Mouse (Mus musculus): ENCODE data around the gene Arid1b.

Gene Arid1b

DNA sequence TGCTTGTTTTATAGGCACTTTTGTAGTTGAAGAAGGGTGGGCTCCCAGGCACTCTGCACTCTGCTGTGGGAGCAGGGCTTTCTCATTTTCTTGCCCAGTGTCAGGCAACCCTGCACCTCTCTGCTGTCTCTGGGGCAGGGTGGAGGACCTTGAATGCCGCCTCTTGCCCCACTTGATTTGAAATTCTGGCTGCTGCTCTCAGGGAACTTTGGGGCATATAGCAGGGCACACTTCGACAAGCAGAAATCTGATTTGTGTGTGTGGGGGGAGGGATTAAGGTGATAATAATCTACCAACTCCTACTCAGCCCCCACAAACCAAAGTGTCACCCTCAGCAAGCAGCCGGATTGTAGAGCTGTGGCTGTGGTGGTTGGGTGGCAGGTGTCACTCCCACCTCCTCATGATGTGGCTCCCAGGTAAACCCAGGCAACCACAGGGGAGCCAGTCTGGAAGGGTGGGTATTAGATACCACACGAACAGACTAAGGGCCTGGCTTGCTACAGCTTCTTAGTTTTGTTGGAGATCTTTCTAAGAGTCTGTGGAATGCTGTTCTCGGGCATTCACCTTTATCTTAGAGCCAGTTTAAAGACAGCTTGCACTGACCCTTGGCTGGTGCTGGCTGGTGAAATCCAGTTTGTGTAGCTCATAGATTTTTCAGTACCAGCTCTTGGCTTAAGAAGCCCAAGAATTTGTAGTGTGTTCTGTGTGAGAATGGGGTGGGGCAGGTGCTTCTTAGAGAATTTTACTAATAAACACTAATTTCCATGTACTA lies 131.1 kb downstream of the Arid1b start:
- no peak for DNase-seq

DNA sequence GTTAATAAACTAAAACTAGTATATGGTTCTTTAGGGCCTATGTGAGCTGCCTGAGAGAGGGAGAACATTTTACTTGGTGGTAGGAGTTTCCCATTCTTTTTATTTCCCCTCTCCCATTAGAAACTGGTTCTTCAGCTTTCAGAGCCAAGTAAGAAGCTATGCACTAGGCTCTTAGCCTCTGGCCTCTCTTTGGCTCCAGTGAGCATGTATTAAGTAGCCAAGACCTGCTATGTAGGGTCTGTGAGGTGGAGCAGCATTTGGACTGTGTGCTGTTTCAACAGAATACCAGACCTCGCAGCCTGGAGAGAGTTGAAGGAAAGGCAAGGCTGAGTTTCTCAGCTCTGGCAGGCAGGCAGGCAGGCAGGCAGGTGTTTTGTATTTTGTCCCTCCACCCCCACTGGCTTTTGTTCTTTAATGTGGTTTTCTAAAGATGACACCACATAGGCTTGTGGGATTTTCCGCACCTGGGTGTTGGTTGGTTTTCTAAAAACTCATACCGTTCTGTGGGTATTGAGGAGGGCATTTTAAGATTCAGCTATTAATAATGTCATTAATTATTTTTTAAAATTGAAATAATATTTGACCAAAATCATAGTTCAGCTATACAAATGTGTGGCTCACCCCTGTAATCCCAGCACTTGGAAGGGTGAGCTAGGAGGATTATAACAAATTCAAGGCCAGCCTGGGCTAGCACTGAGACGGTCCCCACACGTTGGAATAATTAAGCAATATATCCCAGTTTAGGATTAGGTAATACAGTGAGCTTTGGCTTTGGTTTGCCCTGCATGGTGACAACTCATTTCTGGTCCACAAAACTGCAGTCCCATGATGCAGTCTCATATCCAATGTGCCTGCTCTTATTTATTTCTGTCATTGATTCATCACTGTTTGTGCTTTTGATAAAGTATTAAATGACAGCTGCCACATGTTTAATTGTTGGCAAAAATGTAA lies 132.0 kb downstream of the Arid1b start:
- no peak for DNase-seq

DNA sequence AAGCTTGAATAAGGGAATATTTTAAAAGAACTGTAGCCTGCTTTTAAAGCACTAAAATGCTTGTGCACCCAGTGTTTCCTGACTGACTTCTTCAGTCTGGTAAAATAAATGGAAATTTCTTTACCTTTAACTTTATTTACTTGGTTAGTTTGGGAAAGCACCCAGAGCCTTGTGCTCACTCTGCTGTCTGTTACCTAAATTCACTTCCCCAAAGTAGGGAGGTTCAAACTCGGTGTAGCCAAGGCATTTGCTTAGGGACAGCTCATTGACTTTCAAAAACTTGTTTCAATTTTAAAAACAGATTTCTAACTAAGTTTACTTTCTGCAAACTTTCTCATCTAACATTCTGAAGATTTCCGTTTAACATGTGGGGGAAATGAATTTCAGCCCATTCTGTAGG lies 135.5 kb downstream of the Arid1b start:
- DNase-seq = no peak

DNA sequence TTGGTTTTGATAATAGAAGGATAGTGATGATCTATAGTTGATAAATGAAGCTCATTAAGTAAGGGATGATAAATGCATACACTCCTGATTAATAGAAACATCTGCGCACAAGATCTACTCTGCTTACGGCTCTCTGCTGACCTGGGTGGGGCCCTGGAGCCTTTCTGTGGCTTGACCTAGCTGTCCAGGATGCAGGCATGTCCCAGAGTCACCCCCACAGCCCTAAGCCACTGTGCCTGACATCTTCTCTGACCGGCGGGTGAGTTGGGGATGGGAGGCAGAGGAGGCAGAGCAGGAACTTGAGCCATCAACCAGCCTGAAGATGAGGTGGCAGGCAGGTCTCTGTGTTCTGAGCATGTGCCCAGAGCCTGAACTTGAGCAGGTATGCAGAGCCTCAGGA lies 136.0 kb downstream of the Arid1b start:
- no peak for DNase-seq

DNA sequence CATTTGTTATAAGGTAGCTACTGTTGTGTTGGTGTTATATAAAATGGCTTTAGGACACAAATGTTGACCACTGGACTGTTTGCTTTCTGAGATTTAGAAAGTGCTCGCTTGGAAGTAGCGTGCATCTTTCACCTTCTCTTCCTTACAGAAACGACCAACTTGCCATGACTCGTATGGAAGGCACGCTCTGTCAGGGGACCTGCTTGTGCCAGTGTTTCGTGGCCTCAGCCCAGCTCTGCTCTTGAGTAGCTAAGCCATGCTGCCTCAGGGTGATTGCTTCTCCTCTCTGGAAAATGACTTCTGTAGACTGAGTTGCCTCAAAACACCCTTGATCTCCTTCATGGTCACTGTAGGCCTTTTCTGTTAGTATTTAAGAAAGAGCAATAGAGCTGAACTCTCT lies 137.6 kb downstream of the Arid1b start:
- DNase-seq = no peak

DNA sequence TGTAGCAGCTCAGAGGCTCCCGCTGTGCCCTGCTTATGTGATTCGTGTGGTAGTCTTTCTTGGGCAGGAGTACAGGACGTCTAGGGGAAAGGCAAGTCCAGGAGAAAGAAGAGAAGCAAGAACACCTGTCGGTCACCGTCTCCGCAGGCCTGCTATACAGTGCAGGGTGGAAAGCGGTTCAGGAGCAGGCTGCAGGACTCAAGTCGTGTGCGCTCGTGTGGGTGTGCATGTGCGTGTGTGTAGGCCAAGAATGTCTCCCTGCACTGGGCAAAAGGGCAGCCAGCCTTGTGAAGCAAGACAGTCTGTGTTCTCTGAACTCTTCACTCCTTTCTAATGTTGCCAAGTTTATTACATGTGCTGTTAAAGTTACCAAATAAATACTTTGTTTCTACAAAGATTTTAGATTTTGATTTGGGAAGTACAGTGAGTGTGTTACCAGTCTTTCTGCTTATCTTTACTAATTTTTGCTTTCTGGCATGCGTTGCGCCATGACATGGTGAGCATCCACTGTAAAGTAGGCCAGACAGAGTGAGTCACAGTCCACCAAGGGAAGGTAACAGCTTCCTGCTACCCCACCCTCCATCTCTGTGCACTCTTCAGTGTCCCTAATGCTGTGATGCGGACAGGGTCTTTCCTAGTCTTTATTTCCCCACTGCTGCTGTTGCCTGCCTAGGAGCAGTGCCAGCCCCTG lies 138.3 kb downstream of the Arid1b start:
- DNase-seq = no peak

DNA sequence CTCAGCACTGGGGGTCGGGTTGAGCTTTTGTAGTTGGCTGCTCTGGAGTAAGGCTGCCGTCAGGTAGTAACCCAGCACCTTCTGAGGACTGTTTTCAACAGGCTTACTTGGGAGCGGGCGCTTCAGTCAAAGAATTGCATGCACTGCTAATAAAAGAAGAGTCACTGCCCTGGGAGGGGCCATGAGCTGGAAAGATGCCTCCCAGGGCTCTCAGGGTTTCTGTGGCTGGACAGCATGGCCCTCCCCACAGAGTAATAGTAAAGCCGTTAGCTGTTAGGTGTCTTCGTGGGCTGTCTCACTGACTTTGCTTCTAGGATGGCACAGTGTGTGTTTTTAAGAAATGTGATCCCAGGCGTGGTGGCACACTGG lies 138.8 kb downstream of the Arid1b start:
- no peak for DNase-seq

DNA sequence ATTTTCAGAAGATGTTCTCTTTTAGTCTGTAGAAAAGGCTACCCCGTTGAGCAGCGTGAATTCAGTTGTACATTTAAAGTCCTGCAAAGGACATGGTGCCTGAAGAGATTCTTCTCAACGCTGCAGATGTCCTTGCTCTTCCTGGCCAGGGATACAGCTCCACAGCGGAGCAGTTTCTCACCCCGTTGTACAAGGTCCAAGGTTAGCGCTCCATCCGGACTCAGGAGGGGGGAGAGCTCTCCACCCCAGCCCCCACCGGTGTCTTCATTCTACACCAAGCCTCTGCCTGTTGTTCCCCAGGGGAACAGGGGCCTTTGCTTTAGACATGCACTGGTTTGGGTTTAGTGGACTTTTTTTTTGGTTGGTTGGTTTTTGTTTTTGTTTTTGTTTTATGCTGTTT lies 139.7 kb downstream of the Arid1b start:
- DNase-seq = no peak

DNA sequence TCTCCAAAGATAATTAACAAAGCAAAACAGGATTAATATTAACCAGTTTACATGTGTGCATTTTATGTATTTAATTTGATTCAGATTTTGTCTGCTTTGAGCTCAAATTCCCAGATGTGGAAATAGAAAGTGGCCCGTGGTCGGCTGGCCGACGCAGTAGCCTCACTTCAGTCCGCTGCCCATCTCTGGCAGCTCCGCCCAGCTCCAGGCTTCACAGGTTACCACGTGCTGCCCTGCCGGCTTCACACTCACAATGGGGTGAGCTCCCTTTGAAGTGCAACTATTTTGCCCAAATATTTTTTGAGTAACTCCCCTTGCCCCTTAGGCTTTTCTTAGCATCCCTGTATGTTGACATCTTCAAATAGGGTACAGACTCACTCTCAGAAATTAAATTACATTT lies 140.1 kb downstream of the Arid1b start:
- no peak for DNase-seq

DNA sequence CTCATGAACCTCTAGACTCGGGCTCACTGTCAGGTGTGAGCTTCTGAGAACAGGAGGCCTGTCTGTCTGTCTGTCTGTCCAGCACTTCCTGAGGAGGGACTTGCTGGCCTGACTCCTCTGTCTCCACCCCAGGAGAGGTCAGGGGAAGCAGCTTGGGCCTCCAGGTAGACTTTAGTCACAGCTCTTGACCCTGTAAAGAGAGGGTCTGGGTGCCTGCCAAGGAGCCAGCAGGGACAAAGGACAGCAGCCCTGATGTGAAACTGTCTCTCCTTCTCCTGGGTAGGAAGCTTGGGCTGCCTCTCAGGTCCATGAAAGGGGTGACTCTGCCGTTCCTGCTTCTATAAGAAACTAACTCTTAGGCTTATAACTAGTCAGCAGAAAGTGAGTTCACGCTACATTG lies 143.8 kb downstream of the Arid1b start:
- no peak for DNase-seq

DNA sequence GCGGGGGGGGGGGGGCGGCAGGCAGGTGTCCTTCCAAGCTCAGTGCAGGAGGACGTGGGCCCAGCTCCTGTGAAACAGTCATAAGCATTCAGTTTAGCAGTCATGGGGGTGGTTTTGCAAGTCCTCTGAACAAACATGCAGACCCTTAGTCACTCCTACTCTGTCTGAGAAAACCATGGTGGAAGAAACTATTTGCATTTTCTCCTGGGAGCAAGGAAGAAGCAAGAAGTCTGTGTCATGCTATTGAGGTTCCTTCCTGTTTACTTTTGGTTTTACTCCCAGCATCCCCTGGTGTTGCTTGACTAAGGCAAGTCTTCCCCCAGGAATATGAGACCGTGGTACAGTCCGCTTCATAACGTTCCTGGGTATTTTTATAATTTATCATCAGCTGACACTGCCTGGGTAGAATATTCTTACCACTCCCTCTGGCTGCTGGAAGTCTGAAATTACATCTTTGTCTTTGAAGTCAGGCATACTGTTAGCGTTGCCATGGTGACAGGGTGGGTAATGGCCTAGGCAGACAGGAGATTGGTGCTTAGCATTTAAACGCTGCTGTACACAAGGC lies 144.6 kb downstream of the Arid1b start:
- DNase-seq = peak in 1 of 2 experiments; percentile 31

DNA sequence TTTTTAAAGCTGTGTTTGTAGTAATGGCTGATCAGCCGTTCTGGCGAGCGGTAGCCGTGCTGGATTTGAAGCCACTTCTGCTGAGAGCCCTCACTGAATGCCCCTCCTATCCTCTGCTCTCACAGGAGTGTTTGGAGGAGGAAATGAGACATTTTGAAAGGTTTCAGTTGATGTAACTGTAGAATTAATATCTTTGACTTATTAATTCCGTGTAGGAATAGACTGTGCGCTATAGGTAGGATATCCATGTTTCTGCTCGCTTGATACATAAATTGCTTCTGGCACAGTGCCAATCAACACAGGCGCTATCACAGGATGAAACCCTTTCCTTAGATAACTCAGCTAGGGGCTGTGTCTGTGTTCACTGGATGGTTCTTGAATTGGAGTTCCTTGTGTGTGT lies 145.4 kb downstream of the Arid1b start:
- no peak for DNase-seq

DNA sequence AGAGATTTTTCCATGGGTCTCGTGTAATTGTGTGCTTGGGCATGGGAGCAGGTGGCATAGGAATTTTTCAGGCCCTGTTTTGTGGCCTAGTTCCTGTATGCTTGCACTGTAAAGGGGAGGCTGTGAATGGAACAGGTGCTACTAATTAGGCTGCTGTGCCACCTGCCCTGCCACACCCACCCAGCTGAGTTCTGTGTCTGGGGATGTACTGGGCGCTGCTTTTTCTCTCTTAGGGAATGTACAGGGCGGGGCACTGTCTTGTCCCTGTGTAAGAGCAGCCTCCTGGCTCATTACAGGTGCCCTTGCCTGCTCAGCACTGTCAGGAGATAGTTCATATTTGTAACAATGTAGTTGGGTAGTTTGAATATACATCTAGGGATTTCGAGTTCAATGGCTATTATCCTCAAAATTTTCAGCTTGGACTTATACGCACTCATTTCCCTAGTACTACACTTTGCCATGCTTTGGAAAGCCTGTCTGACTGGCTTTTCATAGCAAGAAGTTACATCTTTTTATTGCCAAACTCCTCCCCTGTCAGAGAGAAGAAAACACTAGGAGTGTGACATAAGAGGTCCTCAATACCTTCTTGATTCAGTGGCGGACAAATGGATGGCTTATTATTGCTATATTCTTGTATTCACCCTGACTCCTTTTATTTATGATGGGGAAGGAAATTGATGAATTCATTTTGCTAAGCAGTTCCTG lies 149.8 kb downstream of the Arid1b start:
- no peak for DNase-seq

DNA sequence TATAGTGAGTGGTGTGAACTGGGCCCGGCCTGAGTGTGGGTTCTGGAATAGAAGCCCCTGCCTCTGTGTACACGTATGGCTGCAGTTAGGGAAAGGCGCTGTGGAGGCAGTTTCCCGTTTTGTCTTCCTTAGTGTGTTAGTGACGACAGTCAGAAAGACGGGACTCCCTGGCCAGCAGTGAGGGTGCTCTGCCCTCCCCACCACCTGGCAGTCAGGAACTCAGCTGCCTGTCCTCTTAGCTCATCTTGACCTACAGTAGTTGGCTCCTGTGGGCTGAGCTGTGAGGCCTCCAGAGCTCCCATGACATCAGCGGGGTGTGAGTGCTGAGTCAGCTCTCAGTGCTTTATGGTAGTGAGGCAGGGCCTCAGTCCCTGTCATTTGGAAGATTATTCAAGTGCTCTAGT lies 156.5 kb downstream of the Arid1b start:
- no peak for DNase-seq

DNA sequence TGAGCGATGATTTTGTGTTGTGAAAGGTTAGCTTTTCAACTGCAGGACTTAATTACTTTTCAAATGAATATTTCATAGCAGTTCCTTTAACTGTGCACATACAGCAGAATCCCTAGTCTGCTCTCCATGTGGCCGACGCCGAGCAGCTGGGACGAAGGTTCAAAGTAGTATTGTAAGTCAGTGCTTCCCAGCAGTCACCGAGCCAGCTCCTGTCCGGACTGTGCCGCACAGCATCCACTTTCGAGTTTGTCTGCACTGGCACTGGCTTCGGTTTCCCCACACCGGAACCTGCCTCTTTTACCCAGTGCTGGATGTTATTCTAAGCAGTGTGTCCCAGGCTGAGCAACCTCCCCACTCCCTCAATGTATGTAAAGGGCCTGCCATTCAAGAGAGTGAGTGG lies 157.7 kb downstream of the Arid1b start:
- no peak for DNase-seq

DNA sequence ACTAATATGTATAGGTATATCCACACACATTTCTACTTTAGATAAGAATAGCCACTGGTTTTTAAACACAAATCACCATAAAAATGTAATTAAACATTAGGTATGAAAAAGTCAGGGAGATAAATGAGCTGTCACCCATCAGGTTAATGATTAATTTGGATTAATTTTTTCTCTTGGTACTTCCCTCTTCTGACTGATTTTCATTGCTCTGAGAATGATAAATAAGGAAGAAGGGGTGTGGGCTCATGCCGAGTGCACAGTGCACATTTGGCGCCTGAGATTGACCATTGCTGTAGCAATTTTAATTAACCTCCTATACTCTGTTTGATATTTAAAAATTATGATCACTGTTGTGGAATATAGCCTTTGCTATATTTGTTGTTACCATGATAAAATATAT lies 159.3 kb downstream of the Arid1b start:
- no peak for DNase-seq

DNA sequence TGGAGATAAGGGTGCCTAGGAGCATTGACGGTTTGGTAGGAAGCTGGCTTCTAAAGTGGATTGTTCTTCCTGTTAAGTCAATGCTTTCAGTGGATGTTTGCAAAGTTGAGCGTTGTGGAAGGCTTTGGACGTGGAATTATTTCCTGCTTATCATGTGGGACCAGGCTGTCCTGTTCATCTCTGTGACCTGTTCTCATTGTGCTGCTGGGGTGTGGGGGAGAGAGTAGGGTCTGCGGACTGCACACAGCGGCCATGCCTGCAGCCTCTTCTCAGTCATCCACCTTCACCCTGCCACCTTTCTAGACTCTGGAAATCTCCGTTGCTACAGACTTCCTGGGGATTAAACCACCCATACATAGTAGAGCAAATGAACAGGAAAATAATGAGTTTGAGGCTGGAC lies 160.2 kb downstream of the Arid1b start:
- DNase-seq = no peak

DNA sequence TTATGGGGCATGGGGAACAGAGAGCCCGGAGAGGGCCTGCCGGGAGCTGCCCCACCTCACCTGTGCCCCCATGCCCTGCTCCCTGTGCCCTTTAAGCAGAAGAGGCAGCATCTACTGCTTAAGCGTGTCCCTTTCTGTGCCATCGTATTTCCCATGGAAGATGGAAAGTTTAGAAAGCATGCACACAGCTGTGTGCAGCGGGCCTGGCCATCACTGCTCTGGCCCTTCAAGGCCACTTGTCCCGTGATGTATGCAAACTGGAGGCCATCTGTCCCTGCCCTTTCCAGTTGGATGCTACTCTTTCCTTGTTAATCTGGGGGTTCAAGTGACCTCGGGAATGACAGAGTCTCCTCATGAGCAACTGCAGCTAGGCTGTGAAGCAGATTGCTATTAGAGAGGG lies 163.5 kb downstream of the Arid1b start:
- no peak for DNase-seq

DNA sequence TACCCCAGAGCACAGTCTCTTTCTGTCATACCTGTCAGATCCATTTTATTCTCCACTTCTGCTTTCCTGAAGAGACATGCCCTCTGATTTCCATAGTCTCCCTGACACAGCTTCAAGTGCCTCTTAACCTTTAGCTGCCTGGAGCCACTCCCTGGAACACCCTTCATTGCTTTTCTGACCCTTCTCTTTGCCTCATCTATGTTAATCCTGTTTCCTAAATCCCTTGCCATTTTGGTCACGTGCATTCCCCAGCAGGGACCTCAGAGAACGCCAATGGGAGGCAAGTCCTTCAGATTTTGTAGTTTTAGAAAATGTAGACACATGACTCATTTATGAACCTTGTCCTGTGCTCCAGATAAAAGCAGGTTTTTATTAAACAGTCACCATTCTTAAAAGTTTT lies 168.4 kb downstream of the Arid1b start:
- no peak for DNase-seq

DNA sequence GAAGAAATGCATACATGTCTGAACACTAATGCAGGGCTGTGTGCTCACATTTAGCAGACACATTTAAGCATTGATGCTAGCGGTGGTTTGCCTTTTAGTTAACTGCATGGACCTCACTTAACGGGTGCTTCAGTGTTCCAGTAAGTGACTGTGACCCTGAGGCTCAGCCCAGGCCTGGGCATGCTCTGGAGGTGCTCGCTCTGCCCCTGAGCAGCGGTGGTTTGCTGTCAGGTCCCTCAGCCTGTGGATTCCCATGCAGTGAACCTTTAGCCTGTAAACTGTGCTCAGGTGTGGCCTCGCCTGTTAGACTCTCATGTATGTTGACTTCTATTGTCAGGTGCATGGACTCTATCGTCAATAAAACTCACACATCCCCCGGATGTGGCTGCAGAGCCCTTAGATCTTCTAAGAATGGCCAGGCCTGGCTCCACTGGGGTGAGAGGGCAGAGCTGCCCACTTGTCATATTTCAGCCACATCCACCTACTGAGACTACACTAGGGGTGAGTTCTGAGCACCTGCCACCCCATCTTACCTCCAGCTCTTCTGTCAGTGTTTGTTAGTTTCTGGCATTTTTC lies 169.2 kb downstream of the Arid1b start:
- DNase-seq = no peak

DNA sequence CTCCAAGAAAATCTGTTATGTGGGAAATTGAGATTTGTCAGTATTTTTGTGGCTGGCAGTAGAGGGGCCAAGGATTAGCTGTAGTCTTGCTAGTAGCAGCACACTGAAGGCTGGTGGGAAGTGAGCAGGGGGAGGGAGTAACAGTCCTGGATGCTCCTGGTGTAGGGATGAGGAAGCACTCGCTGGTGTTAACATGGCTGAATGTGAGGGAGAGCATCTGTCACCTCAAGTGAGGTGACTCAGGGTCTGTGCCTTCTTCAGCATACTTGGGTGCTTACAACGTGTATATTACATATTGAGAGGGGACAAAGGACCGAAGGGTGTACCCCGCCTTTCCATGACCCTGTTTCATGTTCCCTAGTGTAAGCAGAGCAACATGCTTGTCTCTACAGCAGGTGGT lies 170.7 kb downstream of the Arid1b start:
- no peak for DNase-seq

DNA sequence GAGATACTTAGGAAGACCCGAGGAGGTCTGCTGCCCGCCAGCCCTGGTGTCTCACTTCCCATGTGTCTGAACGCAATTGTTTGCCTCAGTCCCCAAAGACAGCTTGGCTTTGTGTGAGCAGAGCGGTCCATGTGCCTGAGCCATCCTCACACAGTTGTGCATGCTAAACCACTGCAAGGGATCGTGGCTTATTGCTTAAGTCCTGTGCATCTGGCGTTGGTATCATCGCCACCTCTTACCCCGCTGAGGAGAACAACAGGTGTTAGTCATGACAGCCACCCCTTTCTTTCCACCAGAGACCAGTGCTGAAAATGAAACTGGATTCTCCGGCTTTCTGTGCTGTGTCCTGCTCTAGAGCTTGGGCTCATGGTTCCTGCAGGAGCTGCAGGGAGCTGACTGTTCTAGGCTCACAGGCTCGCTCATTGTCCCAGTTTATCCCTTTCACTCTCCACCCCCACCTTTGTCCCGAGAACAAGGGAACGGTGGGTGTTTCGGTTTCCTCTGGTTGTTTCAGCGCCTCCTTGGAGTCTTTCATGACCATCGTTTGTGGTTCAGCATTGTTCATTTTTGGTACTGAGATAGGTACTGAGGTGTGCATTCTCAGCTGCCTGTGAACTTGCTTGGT lies 171.2 kb downstream of the Arid1b start:
- DNase-seq = no peak

Measured in spleen, adult 18-20 months (tissue).